ENCODE assay signal across 8 mouse cellular contexts in the genomic region with DNA sequence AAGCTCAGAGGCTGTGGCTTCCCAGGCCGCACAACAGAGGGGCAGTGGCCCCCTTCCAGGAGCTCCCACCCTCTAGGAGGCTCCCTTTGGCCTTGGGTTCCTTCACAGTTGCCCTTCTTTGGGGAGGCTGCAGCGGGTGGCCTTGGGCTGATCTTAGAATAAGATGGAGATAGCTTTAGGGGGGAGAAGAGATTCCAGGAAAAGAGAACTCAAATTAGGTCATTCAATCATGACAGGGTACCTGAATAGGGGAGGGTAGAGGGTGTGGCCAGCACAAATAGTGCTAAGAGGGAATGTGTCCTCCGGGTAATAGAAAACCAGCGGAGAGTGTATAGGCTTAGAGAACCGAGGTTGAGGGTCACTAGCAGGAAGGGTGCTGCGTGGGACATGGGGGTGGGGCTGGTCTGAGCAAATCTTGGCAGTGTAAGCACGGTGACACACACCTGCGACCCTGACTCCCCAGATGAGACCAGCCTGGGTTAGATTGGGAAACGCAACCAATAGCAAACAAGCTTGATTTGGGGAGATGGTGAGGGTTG. TPM values are rescaled to one million over a fixed set of nuclear protein-coding genes. Genes with fewer than 3 reads are reported as not detected.
DNase-seq lines count a peak whose midpoint lies in the region; ATAC-seq and TF ChIP-seq lines count a peak whose summit lies in the region.

No protein-coding gene starts in this region.

- no peak for DNase-seq in left cerebral cortex, adult 2 months (ENCODE audit: extremely low spot score in 1 of 2, low spot score in 2 of 2)
- DNase-seq in left cerebral cortex, adult 8-10 months (ENCODE audit: low spot score in 2 of 2), result no peak
- no peak for DNase-seq in intestine, embryonic 14.5 days (ENCODE audit: low spot score)
- DNase-seq in layer of hippocampus, postnatal 36 days, result no peak
- DNase-seq in gastrocnemius, postnatal 4 days (ENCODE audit: low spot score in 2 of 2), result no peak

- no peak for TF ChIP-seq CTCF in left cerebral cortex, adult 2 months (IDR thresholded peaks at IDR 0.05)

- peak overlapping the region; percentile 75 for H3K4me2 ChIP-seq in embryonic facial prominence, embryonic 13.5 days
- peak overlapping the region; percentile 80 for H3K4me2 ChIP-seq in intestine, embryonic 14.5 days (ENCODE audit: low read length)
- peak overlapping the region; percentile 75 for H3K4me2 ChIP-seq in midbrain, embryonic 16.5 days (ENCODE audit: low read length)

- peaks cover 85% of the 10 kb centered on the region for H3K4me1 ChIP-seq in embryonic facial prominence, embryonic 13.5 days
- H3K4me1 ChIP-seq in intestine, embryonic 14.5 days (replicated peaks; ENCODE audit: control insufficient read depth, insufficient read depth, low read length), result peaks cover 58% of the 10 kb centered on the region
- H3K4me1 ChIP-seq in midbrain, embryonic 16.5 days (ENCODE audit: control insufficient read depth, insufficient read depth, low read length), result peaks cover 43% of the 10 kb centered on the region

- H3K9ac ChIP-seq in embryonic facial prominence, embryonic 13.5 days, result peak overlapping the region; percentile 59; the same call in 1 of the 2 replicates
- 0 out of 2 replicates have a peak overlapping the region, but pooled peaks have one; percentile 17 for H3K9ac ChIP-seq in intestine, embryonic 14.5 days (ENCODE audit: low read length)
- no peak overlapping the region for H3K9ac ChIP-seq in midbrain, embryonic 16.5 days (ENCODE audit: low read depth, low read length)

- peaks cover 13% of the 10 kb centered on the region for H3K27me3 ChIP-seq in embryonic facial prominence, embryonic 13.5 days
- H3K27me3 ChIP-seq in intestine, embryonic 14.5 days (replicated peaks; ENCODE audit: control insufficient read depth, insufficient read depth, low read length), result peaks cover 13% of the 10 kb centered on the region
- H3K27me3 ChIP-seq in midbrain, embryonic 16.5 days (ENCODE audit: control insufficient read depth, insufficient read depth, low read depth, low read length), result peaks cover 20% of the 10 kb centered on the region

- 6% methylated on average over 9 of the region's 9 CpGs for WGBS in embryonic facial prominence, embryonic 13.5 days
- 9% methylated on average over 9 of the region's 9 CpGs for WGBS in intestine, embryonic 14.5 days
- WGBS in midbrain, embryonic 16.5 days, result 5% methylated on average over 9 of the region's 9 CpGs

- peaks cover 7% of the 10 kb centered on the region; the same call in 1 of the 2 replicates for H3K36me3 ChIP-seq in embryonic facial prominence, embryonic 13.5 days
- H3K36me3 ChIP-seq in intestine, embryonic 14.5 days (ENCODE audit: control insufficient read depth, insufficient read depth, low read length), result no peaks in the 10 kb centered on the region
- no peaks in the 10 kb centered on the region for H3K36me3 ChIP-seq in midbrain, embryonic 16.5 days (ENCODE audit: control insufficient read depth, insufficient read depth, low read length)

- H3K9me3 ChIP-seq in embryonic facial prominence, embryonic 13.5 days, result no peaks in the 10 kb centered on the region
- H3K9me3 ChIP-seq in intestine, embryonic 14.5 days (ENCODE audit: control insufficient read depth, low read length), result no peaks in the 10 kb centered on the region
- no peaks in the 10 kb centered on the region for H3K9me3 ChIP-seq in midbrain, embryonic 16.5 days (replicated peaks; ENCODE audit: control insufficient read depth, low read length, poor library complexity, severe bottlenecking)

- peak overlapping the region; percentile 82; the same call in 1 of the 2 replicates for H3K4me3 ChIP-seq in left cerebral cortex, adult 2 months
- peak overlapping the region; percentile 44 for H3K4me3 ChIP-seq in embryonic facial prominence, embryonic 13.5 days
- peak overlapping the region; percentile 48 for H3K4me3 ChIP-seq in intestine, embryonic 14.5 days (ENCODE audit: low read depth, low read length)
- peak overlapping the region; percentile 44; the same call in 1 of the 2 replicates for H3K4me3 ChIP-seq in midbrain, embryonic 16.5 days (ENCODE audit: low read depth, low read length)

- no peak for ATAC-seq in embryonic facial prominence, embryonic 13.5 days (ENCODE audit: insufficient number of reproducible peaks, insufficient read depth, low FRiP score, low TSS enrichment, low read depth)
- no peak for ATAC-seq in intestine, embryonic 14.5 days (replicated peaks; ENCODE audit: low FRiP score, low TSS enrichment, low read depth)
- ATAC-seq in midbrain, embryonic 16.5 days, result peak; percentile 6
- no peak for ATAC-seq in CD4-positive, CD25-positive, alpha-beta regulatory T cell, adult 4 months

- intact Hi-C loops in left cerebral cortex, adult 2 months (cut with DNase I), result no loop called here

- no peak overlapping the region for H3K27ac ChIP-seq in left cerebral cortex, adult 2 months
- H3K27ac ChIP-seq in embryonic facial prominence, embryonic 13.5 days, result peak overlapping the region; percentile 95
- peak overlapping the region; percentile 64 for H3K27ac ChIP-seq in intestine, embryonic 14.5 days (ENCODE audit: low read depth)
- peak overlapping the region; percentile 51 for H3K27ac ChIP-seq in midbrain, embryonic 16.5 days (ENCODE audit: low read length)

RNA-seq across cellular contexts. Expression of a gene that starts 2.2 kb away (rescaled TPM):
- total RNA-seq in left cerebral cortex, adult 2 months (2021), result 10 to 100 TPM; 36.2 to 40.7 TPM
- 10 to 100 TPM; 36.2 to 42.3 (median 39.2) TPM for total RNA-seq in left cerebral cortex, adult 8-10 months (2022)
- polyA plus RNA-seq in embryonic facial prominence, embryonic 13.5 days (2015; fragmentation: Nextera tagmentation; extraction: Ambion mirVana), result 63.4 and 71.4 TPM in 2 replicates
- polyA plus RNA-seq in intestine, embryonic 14.5 days (2014; fragmentation: Nextera tagmentation; extraction: Ambion mirVana), result 15.8 and 17.8 TPM in 2 replicates
- 39.0 and 54.8 TPM in 2 replicates for polyA plus RNA-seq in midbrain, embryonic 16.5 days (2015; fragmentation: Nextera tagmentation; extraction: Ambion mirVana)
- polyA plus RNA-seq in CD4-positive, CD25-positive, alpha-beta regulatory T cell, adult 4 months (2017; shearing (Covaris generic)), result under 1 TPM in 1 of 2 experiments, not detected in 1; 0.78 TPM
- total RNA-seq in layer of hippocampus, postnatal 36 days (2021), result 10 to 100 TPM; 33.2 to 33.9 TPM
- 10 to 100 TPM in 1 of 2 experiments, 1 to 10 TPM in 1; 7.8 to 10.5 TPM for total RNA-seq in gastrocnemius, postnatal 4 days (2021)

RNA-seq across cellular contexts. Expression of a gene that starts 12.9 kb away (rescaled TPM):
- 100 to 1,000 TPM; 637 to 727 TPM for total RNA-seq in left cerebral cortex, adult 2 months (2021)
- 100 to 1,000 TPM; 719 to 760 (median 743) TPM for total RNA-seq in left cerebral cortex, adult 8-10 months (2022)
- 464 and 465 TPM in 2 replicates for polyA plus RNA-seq in embryonic facial prominence, embryonic 13.5 days (2015; fragmentation: Nextera tagmentation; extraction: Ambion mirVana)
- 395 and 515 TPM in 2 replicates for polyA plus RNA-seq in intestine, embryonic 14.5 days (2014; fragmentation: Nextera tagmentation; extraction: Ambion mirVana)
- 700 and 706 TPM in 2 replicates for polyA plus RNA-seq in midbrain, embryonic 16.5 days (2015; fragmentation: Nextera tagmentation; extraction: Ambion mirVana)
- 100 to 1,000 TPM; 103 to 139 TPM for polyA plus RNA-seq in CD4-positive, CD25-positive, alpha-beta regulatory T cell, adult 4 months (2017; shearing (Covaris generic))
- 100 to 1,000 TPM; 667 to 720 TPM for total RNA-seq in layer of hippocampus, postnatal 36 days (2021)
- total RNA-seq in gastrocnemius, postnatal 4 days (2021), result 100 to 1,000 TPM; 537 to 620 TPM

RNA-seq across cellular contexts. Expression of a gene that starts 27.2 kb away (rescaled TPM):
- 100 to 1,000 TPM; 106 to 110 TPM for total RNA-seq in left cerebral cortex, adult 2 months (2021)
- 100 to 1,000 TPM in 3 of 4 experiments, 10 to 100 TPM in 1; 99.3 to 110 (median 101) TPM for total RNA-seq in left cerebral cortex, adult 8-10 months (2022)
- 84.2 and 90.1 TPM in 2 replicates for polyA plus RNA-seq in embryonic facial prominence, embryonic 13.5 days (2015; fragmentation: Nextera tagmentation; extraction: Ambion mirVana)
- polyA plus RNA-seq in intestine, embryonic 14.5 days (2014; fragmentation: Nextera tagmentation; extraction: Ambion mirVana), result 145 and 171 TPM in 2 replicates
- 89.7 and 90.2 TPM in 2 replicates for polyA plus RNA-seq in midbrain, embryonic 16.5 days (2015; fragmentation: Nextera tagmentation; extraction: Ambion mirVana)
- 10 to 100 TPM; 28.5 to 42.5 TPM for polyA plus RNA-seq in CD4-positive, CD25-positive, alpha-beta regulatory T cell, adult 4 months (2017; shearing (Covaris generic))
- total RNA-seq in layer of hippocampus, postnatal 36 days (2021), result 100 to 1,000 TPM; 113 to 117 TPM
- total RNA-seq in gastrocnemius, postnatal 4 days (2021), result 10 to 100 TPM; 56.8 to 59.5 TPM

RNA-seq across cellular contexts. Expression of a gene that starts 28.7 kb away (rescaled TPM):
- 10 to 100 TPM; 10.3 to 12.9 TPM for total RNA-seq in left cerebral cortex, adult 2 months (2021)
- 10 to 100 TPM; 10.3 to 17.2 (median 14.0) TPM for total RNA-seq in left cerebral cortex, adult 8-10 months (2022)
- 12.8 and 17.2 TPM in 2 replicates for polyA plus RNA-seq in embryonic facial prominence, embryonic 13.5 days (2015; fragmentation: Nextera tagmentation; extraction: Ambion mirVana)
- polyA plus RNA-seq in intestine, embryonic 14.5 days (2014; fragmentation: Nextera tagmentation; extraction: Ambion mirVana), result 15.0 and 21.3 TPM in 2 replicates
- 4.3 and 5.2 TPM in 2 replicates for polyA plus RNA-seq in midbrain, embryonic 16.5 days (2015; fragmentation: Nextera tagmentation; extraction: Ambion mirVana)
- polyA plus RNA-seq in CD4-positive, CD25-positive, alpha-beta regulatory T cell, adult 4 months (2017; shearing (Covaris generic)), result 1 to 10 TPM in 1 of 2 experiments, not detected in 1; 2.8 TPM
- total RNA-seq in layer of hippocampus, postnatal 36 days (2021), result 1 to 10 TPM; 1.3 to 3.0 TPM
- total RNA-seq in gastrocnemius, postnatal 4 days (2021), result 1 to 10 TPM; 5.2 to 6.6 TPM

RNA-seq across cellular contexts. Expression of a gene that starts 33.9 kb away (rescaled TPM):
- total RNA-seq in left cerebral cortex, adult 2 months (2021), result 1 to 10 TPM; 2.6 to 2.9 TPM
- total RNA-seq in left cerebral cortex, adult 8-10 months (2022), result 1 to 10 TPM; 3.3 to 5.4 (median 3.9) TPM
- polyA plus RNA-seq in embryonic facial prominence, embryonic 13.5 days (2015; fragmentation: Nextera tagmentation; extraction: Ambion mirVana), result 1.3 and 2.0 TPM in 2 replicates
- polyA plus RNA-seq in intestine, embryonic 14.5 days (2014; fragmentation: Nextera tagmentation; extraction: Ambion mirVana), result 0.61 and 1.5 TPM in 2 replicates
- polyA plus RNA-seq in midbrain, embryonic 16.5 days (2015; fragmentation: Nextera tagmentation; extraction: Ambion mirVana), result 1.9 and 2.0 TPM in 2 replicates
- polyA plus RNA-seq in CD4-positive, CD25-positive, alpha-beta regulatory T cell, adult 4 months (2017; shearing (Covaris generic)), result 1 to 10 TPM; 3.6 to 3.8 TPM
- 1 to 10 TPM; 3.6 to 3.9 TPM for total RNA-seq in layer of hippocampus, postnatal 36 days (2021)
- 1 to 10 TPM; 1.2 to 1.7 TPM for total RNA-seq in gastrocnemius, postnatal 4 days (2021)
